Mouse (Mus musculus) ES-E14 (cell line): ENCODE measurements around the gene Pitpnm1. TPM values are rescaled to one million over a fixed set of nuclear protein-coding genes. Genes with fewer than 3 reads are reported as not detected.
"Not testable (repeated sequence)": the region's sequence is repeated elsewhere in the genome, so short reads cannot be mapped to it uniquely, and the experiment has no call there.

Source experiments
- DNase-seq: peaks from one replicate; pipeline ENCODE4 v3.0.0-alpha.2; 2013; ENCODE audit warnings: low read depth, low spot score
- H3K27ac ChIP-seq: 2 replicates; pipeline ENCODE4 v1.5.1; 2012; ENCODE audit warnings: low read depth, mild to moderate bottlenecking, low read length, moderate library complexity, mixed read lengths; ENCODE audit not compliant: poor library complexity, insufficient read depth, severe bottlenecking
- H3K36me3 ChIP-seq: 2 replicates; pipeline ENCODE4 v1.6.1; 2012; ENCODE audit warnings: mild to moderate bottlenecking, low read length, moderate library complexity, mixed read lengths; ENCODE audit not compliant: control insufficient read depth, poor library complexity, insufficient read depth, severe bottlenecking
- H3K4me1 ChIP-seq, 2 experiments: fragments of 150-350 bp in 1 of 2; sonication (generic) in 1 of 2; 2 replicates each; pipeline ENCODE4 v1.6.1; 2012; ENCODE audit warnings: low read length in 2 of 2, mild to moderate bottlenecking in 1 of 2, mixed read lengths in 1 of 2; ENCODE audit not compliant: control insufficient read depth in 2 of 2, insufficient read depth in 2 of 2, poor library complexity in 1 of 2
- H3K4me3 ChIP-seq, 2 experiments: fragments of 150-350 bp in 1 of 2; sonication (generic) in 1 of 2; 2 replicates each; pipeline ENCODE4 v1.5.1; 2012; ENCODE audit warnings: low read length in 2 of 2, low read depth in 1 of 2, mild to moderate bottlenecking in 1 of 2, mixed read lengths in 1 of 2; ENCODE audit not compliant: insufficient read depth in 1 of 2, poor library complexity in 1 of 2, severe bottlenecking in 1 of 2
- H3K9ac ChIP-seq: 2 replicates; pipeline ENCODE4 v1.6.1; 2012; ENCODE audit warnings: low read depth, mild to moderate bottlenecking, low read length, mixed read lengths; ENCODE audit not compliant: poor library complexity, insufficient read depth, severe bottlenecking
- H3K9me3 ChIP-seq: fragments of 150-350 bp; sonication (generic); 2 replicates; pipeline ENCODE4 v1.6.1; 2012; ENCODE audit warnings: low read depth, mild to moderate bottlenecking, low read length; ENCODE audit not compliant: control insufficient read depth, insufficient read depth
- CHD2 ChIP-seq: IDR thresholded peaks from 2 replicates; pipeline ENCODE4 v1.6.1; 2014; ENCODE audit warnings: mild to moderate bottlenecking, low read depth, low read length, inconsistent platforms
- HCFC1 ChIP-seq: IDR thresholded peaks from 2 replicates; pipeline ENCODE4 v1.6.1; 2012; ENCODE audit warnings: low read length, inconsistent platforms, borderline replicate concordance; ENCODE audit not compliant: insufficient read depth
- MAFK ChIP-seq: IDR thresholded peaks from 2 replicates; pipeline ENCODE4 v1.6.1; 2014; ENCODE audit warnings: mild to moderate bottlenecking, low read depth, low read length, inconsistent platforms; ENCODE audit not compliant: insufficient read depth
- ZC3H11A ChIP-seq: IDR thresholded peaks from 2 replicates; pipeline ENCODE4 v1.6.1; 2012; ENCODE audit warnings: low read depth, mild to moderate bottlenecking, inconsistent platforms, low read length, borderline replicate concordance
- ZNF384 ChIP-seq: IDR thresholded peaks from 2 replicates; pipeline ENCODE4 v1.6.1; 2012; ENCODE audit warnings: low read depth, low read length, inconsistent platforms
- in situ Hi-C, 2 experiments: fragments of 600-800 bp; cut with MboI; formaldehyde crosslinking; loops; one replicate each; pipeline ENCODE4 v1.15.1; 2025; ENCODE audit warnings: low sequenced_read_pairs in 2 of 2, inconsistent platforms in 1 of 2; ENCODE audit not compliant: unreplicated experiment in 2 of 2
- total RNA-seq: library from RNA; depleted of rRNA; stranded (reverse); fragments of 300-350 nt; gene quantifications from 2 replicates; pipeline ENCODE4 v1.2.3, GENCODE M21; 2012

The Pitpnm1 gene
- total RNA-seq, 1 experiment = 10.5 TPM

GRCm38 (mm10) chr19:4060899-4061465, 38.8 kb upstream of the Pitpnm1 start:
- Histone ChIP-seq H3K9ac (no peak overlapping the region), H3K36me3 (no peaks in the 10 kb centered on the region), H3K27ac (no peak overlapping the region), H3K4me1 (peaks cover 12 to 30% of the 10 kb centered on the region in 2 experiments; a peak in 3 of 4 replicates), H3K4me3 (no peak overlapping the region), H3K9me3 (no peaks in the 10 kb centered on the region)
- no peak for TF ChIP-seq CHD2
- no peak for TF ChIP-seq ZNF384
- TF ChIP-seq ZC3H11A = no peak
- in situ Hi-C loops = no loop called here
- no peak for DNase-seq

GRCm38 (mm10) chr19:4063357-4063756, 36.4 kb upstream of the Pitpnm1 start:
- H3K9ac ChIP-seq, DNase-seq, H3K36me3 ChIP-seq, in situ Hi-C loops, H3K4me3 ChIP-seq, H3K9me3 ChIP-seq, H3K27ac ChIP-seq: not testable (repeated sequence)
- H3K4me1 ChIP-seq = peaks cover 7 to 12% of the 10 kb centered on the region in 2 experiments; a peak in 3 of 4 replicates

- H3K4me3 ChIP-seq, H3K9me3 ChIP-seq, H3K27ac ChIP-seq, DNase-seq, H3K4me1 ChIP-seq, in situ Hi-C loops, H3K36me3 ChIP-seq, H3K9ac ChIP-seq: not testable (repeated sequence)
Observed at GRCm38 (mm10) chr19:4064501-4064900, 35.3 kb upstream of the Pitpnm1 start.

- Histone ChIP-seq H3K27ac (no peak overlapping the region), H3K4me3 (no peak overlapping the region), H3K9me3 (no peaks in the 10 kb centered on the region), H3K9ac (no peak overlapping the region), H3K4me1 (0 out of 4 replicates have a peak, but pooled peaks cover 0 to 5% of the 10 kb centered on the region in 2 experiments), H3K36me3 (no peaks in the 10 kb centered on the region)
- in situ Hi-C loops = no loop called here
- no peak for DNase-seq
- no peak for TF ChIP-seq MAFK
- TF ChIP-seq HCFC1 = no peak
- TF ChIP-seq ZC3H11A = no peak
- TF ChIP-seq ZNF384 = no peak
- no peak for TF ChIP-seq CHD2
Observed at GRCm38 (mm10) chr19:4066280-4066679, 33.5 kb upstream of the Pitpnm1 start.

GRCm38 (mm10) chr19:4066877-4067276, 32.9 kb upstream of the Pitpnm1 start:
- no peaks in the 10 kb centered on the region for H3K9me3 ChIP-seq
- H3K27ac ChIP-seq = no peak overlapping the region
- in situ Hi-C loops = no loop called here
- H3K4me3 ChIP-seq = no peak overlapping the region
- H3K4me1 ChIP-seq = 0 out of 4 replicates have a peak, but pooled peaks cover 0 to 5% of the 10 kb centered on the region in 2 experiments
- TF ChIP-seq CHD2 (no peak), MAFK (no peak)
- DNase-seq = no peak
- H3K9ac ChIP-seq = no peak overlapping the region
- H3K36me3 ChIP-seq = no peaks in the 10 kb centered on the region

GRCm38 (mm10) chr19:4068242-4068641, 31.6 kb upstream of the Pitpnm1 start:
- H3K4me1 ChIP-seq, DNase-seq, H3K9me3 ChIP-seq, H3K27ac ChIP-seq, in situ Hi-C loops, H3K4me3 ChIP-seq, H3K36me3 ChIP-seq, H3K9ac ChIP-seq: not testable (repeated sequence)
